Mouse (Mus musculus) adrenal gland (tissue): ENCODE measurements around the gene Usp33.

Experiments used
- intact Hi-C: fragments of 180-260 bp; cut with DNase I; formaldehyde crosslinking; loops from one replicate; pipeline ENCODE4 v1.15.1; 2025

Gene Usp33

GRCm38 (mm10) chr3:152400441-152400840 is 54.2 kb downstream of the Usp33 start:
- intact Hi-C loops, result no loop called here

DNA sequence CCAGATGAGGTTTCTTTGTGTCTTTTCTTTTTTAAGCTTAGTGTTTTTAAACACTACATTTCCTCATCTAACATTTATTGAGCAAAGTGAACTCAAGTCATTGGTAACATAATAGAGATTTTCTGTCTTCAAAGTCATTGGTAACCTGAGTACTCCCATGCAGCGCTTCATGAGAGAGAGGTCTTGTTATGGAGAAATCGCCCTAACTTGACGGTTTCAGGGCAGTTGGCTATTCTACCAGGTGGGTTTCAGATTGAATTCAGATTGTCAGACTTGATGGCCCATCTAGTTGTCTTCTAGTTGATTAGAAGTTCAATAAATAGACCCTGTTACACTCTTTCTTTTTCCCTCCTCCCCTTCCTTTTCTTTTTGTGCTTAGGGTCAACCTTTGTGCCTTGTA is 54.6 kb downstream of the Usp33 start:
- intact Hi-C loops, result no loop called here

GRCm38 (mm10) chr3:152401964-152402670 is 55.8 kb downstream of the Usp33 start:
- intact Hi-C loops, result no loop called here

- intact Hi-C loops, result no loop called here
Measured at GRCm38 (mm10) chr3:152402671-152403066, 56.4 kb downstream of the Usp33 start.

DNA sequence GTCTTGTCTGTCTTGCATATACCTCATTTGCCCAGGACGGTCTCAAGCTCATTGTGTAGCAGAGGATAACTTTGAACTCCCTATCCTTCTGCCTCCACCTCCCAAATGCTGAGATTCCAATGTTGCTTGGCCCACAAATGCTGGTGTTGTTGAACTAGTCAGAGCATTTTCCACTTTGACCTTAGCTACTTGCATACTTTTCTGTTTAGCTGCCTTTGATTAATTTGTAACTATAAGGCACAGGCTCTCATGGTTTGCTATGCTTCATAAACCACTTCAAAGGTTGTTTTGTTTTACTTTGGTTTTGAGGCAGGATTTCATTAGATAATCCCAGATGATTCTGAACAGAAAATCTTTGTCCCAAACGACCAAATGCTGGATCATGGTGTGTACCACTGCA is 57.5 kb downstream of the Usp33 start:
- intact Hi-C loops, result no loop called here

- intact Hi-C loops, result no loop called here
Measured at GRCm38 (mm10) chr3:152405420-152405819, 59.1 kb downstream of the Usp33 start.

DNA sequence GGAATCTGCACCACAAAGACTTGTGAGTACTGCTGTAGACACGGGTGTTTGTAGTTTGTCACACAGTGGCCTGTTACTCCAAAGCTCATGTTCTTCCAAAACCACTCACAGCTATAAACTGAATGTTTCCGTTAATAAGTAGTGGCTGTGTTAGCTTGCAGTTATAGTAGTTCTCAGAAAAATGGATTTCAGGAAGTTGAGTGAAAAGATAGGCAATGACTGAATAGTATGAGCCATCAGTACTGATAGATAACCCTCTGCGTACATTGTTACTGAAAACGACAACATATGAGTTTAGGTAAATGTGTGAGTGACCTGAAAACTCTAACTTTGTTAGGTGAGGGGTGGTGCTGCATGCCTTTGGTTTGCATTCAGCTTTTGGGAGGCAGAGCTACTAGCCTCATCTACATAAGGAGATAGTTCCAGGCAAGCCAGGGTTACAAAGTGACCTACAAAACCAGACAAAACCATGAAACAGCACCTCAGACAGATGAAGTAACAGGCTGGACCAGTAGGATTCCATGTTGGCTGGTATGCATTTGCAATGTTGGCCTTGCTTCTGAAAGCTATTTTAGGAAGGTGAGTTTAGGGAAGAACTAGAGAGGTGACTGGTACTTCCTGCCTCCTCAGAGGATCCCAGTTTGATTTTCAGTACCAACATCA is 59.8 kb downstream of the Usp33 start:
- intact Hi-C loops, result no loop called here

DNA sequence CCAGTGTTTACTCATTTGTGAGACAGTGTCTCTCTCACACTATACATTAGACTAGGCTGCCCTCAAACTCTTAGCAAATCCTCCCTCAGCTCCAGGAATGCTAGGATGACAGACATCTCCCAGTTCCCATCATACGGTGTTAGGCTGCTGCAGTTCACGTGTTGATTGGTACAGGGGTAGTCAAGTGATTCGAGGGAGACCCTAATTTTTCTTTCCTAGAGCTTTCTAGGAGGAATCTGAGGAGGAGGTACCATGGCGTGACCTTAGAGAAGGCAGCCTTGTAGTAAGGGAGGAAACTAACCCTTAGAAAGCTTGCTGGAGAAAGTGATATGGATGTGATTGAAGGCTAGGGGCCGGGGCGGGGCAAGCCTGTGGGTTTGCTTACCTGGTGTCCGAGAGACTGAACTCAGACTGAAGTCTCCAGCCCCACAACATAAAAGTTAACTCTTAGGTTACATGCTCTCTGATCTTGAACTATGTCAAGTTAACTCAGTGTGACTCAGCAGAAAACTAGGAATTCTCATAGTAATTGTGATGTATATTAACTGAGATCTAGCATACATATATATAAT is 64.8 kb downstream of the Usp33 start:
- intact Hi-C loops, result no loop called here

GRCm38 (mm10) chr3:152412362-152412761 is 66.1 kb downstream of the Usp33 start:
- intact Hi-C loops, result no loop called here

DNA sequence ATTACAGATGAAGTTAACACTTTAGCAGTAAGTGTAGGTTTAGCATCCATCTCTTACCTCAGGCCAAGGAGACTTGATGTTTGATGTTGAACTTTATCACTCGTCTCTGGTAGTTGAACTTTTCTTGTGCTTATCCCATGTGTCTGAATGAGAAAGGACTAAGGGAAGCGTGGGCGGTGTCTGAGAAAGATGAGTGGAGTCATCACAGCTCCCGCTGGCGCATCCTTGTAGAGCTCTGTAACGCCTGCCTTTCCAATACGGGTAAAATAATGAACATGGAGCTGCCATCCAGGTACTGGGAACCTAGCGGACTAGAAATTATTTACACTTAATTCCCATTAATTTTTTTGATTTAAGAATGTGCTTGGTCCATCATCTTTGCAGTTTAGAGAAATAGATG is 82.6 kb downstream of the Usp33 start:
- intact Hi-C loops, result no loop called here

GRCm38 (mm10) chr3:152432677-152433076 is 86.4 kb downstream of the Usp33 start:
- intact Hi-C loops, result no loop called here

- intact Hi-C loops, result no loop called here
Measured at GRCm38 (mm10) chr3:152435590-152435989, 89.3 kb downstream of the Usp33 start.

- intact Hi-C loops, result no loop called here
Measured at GRCm38 (mm10) chr3:152438068-152438467, 91.8 kb downstream of the Usp33 start.

- intact Hi-C loops, result no loop called here
Measured at GRCm38 (mm10) chr3:152442795-152443194, 96.5 kb downstream of the Usp33 start.
